Mouse (Mus musculus) lung, postnatal 0 days (tissue): ENCODE measurements at regions not wholly inside any gene's neighbourhood (a gene's known extent, or its start where the extent isn't known, plus 50 kb on each side); places are given as distances from the start of the nearest gene placed in this dataset.

ENCODE experiments used
- CTCF ChIP-seq: IDR thresholded peaks from 2 replicates; pipeline ENCODE4 v1.5.1; 2016; ENCODE audit warnings: antibody characterized with exemption, mild to moderate bottlenecking
- EP300 ChIP-seq: IDR thresholded peaks from 2 replicates; pipeline ENCODE4 v1.6.1; 2016; ENCODE audit warnings: antibody characterized with exemption, mild to moderate bottlenecking, control low read depth

GRCm38 (mm10) chr17:64920236-64920635, 84.4 kb upstream of the 4930583I09Rik start:
- no peak for TF ChIP-seq EP300
- TF ChIP-seq CTCF: no peak
